Mouse (Mus musculus): ENCODE results near the gene Cd81. TPM values are rescaled to one million over a fixed set of nuclear protein-coding genes. Genes with fewer than 3 reads are reported as not detected.

Gene Cd81
- polyA plus RNA-seq, 1 experiment from 2014 or later = 765 TPM

- no peak overlapping the region for H3K9ac ChIP-seq (ENCODE audit: low read length)
- H3K4me1 ChIP-seq (replicated peaks; ENCODE audit: control insufficient read depth, insufficient read depth, low read length) = peaks cover 39% of the 10 kb centered on the region
- no peak for ATAC-seq (ENCODE audit: low read depth)
- 87% methylated on average over 4 of the region's 4 CpGs for WGBS
- no peaks in the 10 kb centered on the region for H3K27me3 ChIP-seq (ENCODE audit: control insufficient read depth, insufficient read depth, low read depth, low read length)
- no peaks in the 10 kb centered on the region for H3K36me3 ChIP-seq (ENCODE audit: control insufficient read depth, insufficient read depth, low read length)
- H3K27ac ChIP-seq (ENCODE audit: low read length) = peak overlapping the region; percentile 65; the same call in 1 of the 2 replicates
- no peaks in the 10 kb centered on the region for H3K9me3 ChIP-seq (ENCODE audit: control insufficient read depth, low read length)
- H3K4me3 ChIP-seq (ENCODE audit: low read length) = no peak overlapping the region
- H3K4me2 ChIP-seq (ENCODE audit: low read depth, low read length) = no peak overlapping the region
These were observed 35.4 kb upstream of the Cd81 start for GRCm38 (mm10) chr7:143017181-143017580.

GRCm38 (mm10) chr7:143020040-143020439 lies 32.5 kb upstream of the Cd81 start:
- ATAC-seq (ENCODE audit: low read depth) = no peak
- H3K9me3 ChIP-seq (ENCODE audit: control insufficient read depth, low read length) = no peaks in the 10 kb centered on the region

GRCm38 (mm10) chr7:143020764-143021163 lies 31.8 kb upstream of the Cd81 start:
- Histone ChIP-seq H3K36me3 (ENCODE audit: control insufficient read depth, insufficient read depth, low read length) (no peaks in the 10 kb centered on the region; the same call in 1 of the 2 replicates), H3K27me3 (ENCODE audit: control insufficient read depth, insufficient read depth, low read depth, low read length) (no peaks in the 10 kb centered on the region), H3K27ac (ENCODE audit: low read length) (no peak overlapping the region), H3K4me2 (ENCODE audit: low read depth, low read length) (no peak overlapping the region), H3K9me3 (ENCODE audit: control insufficient read depth, low read length) (no peaks in the 10 kb centered on the region), H3K4me3 (ENCODE audit: low read length) (no peak overlapping the region), H3K4me1 (replicated peaks; ENCODE audit: control insufficient read depth, insufficient read depth, low read length) (peaks cover 13% of the 10 kb centered on the region), H3K9ac (ENCODE audit: low read length) (no peak overlapping the region)
- ATAC-seq (ENCODE audit: low read depth) = no peak
- WGBS = 70% methylated on average over 3 of the region's 3 CpGs

More at GRCm38 (mm10) chr7:143020040-143020439, 32.5 kb upstream of the Cd81 start:
- no peaks in the 10 kb centered on the region for H3K27me3 ChIP-seq (ENCODE audit: control insufficient read depth, insufficient read depth, low read depth, low read length)
- no peaks in the 10 kb centered on the region; the same call in 1 of the 2 replicates for H3K36me3 ChIP-seq (ENCODE audit: control insufficient read depth, insufficient read depth, low read length)
- H3K9ac ChIP-seq (ENCODE audit: low read length) = no peak overlapping the region
- H3K4me1 ChIP-seq (replicated peaks; ENCODE audit: control insufficient read depth, insufficient read depth, low read length) = peaks cover 21% of the 10 kb centered on the region
- no peak overlapping the region for H3K27ac ChIP-seq (ENCODE audit: low read length)
- H3K4me3 ChIP-seq (ENCODE audit: low read length) = no peak overlapping the region
- no peak overlapping the region for H3K4me2 ChIP-seq (ENCODE audit: low read depth, low read length)

- ATAC-seq (ENCODE audit: low read depth) = no peak
- no peaks in the 10 kb centered on the region for H3K9me3 ChIP-seq (ENCODE audit: control insufficient read depth, low read length)
- H3K27me3 ChIP-seq (ENCODE audit: control insufficient read depth, insufficient read depth, low read depth, low read length) = no peaks in the 10 kb centered on the region
- H3K36me3 ChIP-seq (ENCODE audit: control insufficient read depth, insufficient read depth, low read length) = no peaks in the 10 kb centered on the region; the same call in 1 of the 2 replicates
- H3K9ac ChIP-seq (ENCODE audit: low read length) = no peak overlapping the region
- no peak overlapping the region for H3K27ac ChIP-seq (ENCODE audit: low read length)
- 44% methylated on average over 5 of the region's 5 CpGs for WGBS
- H3K4me1 ChIP-seq (replicated peaks; ENCODE audit: control insufficient read depth, insufficient read depth, low read length) = peaks cover 5% of the 10 kb centered on the region
- no peak overlapping the region for H3K4me3 ChIP-seq (ENCODE audit: low read length)
- H3K4me2 ChIP-seq (ENCODE audit: low read depth, low read length) = no peak overlapping the region
These were observed 31.0 kb upstream of the Cd81 start for GRCm38 (mm10) chr7:143021356-143022164.

- 85% methylated on average over 2 of the region's 2 CpGs for WGBS
- Histone ChIP-seq H3K27ac (ENCODE audit: low read length) (no peak overlapping the region), H3K36me3 (ENCODE audit: control insufficient read depth, insufficient read depth, low read length) (no peaks in the 10 kb centered on the region; the same call in 1 of the 2 replicates), H3K4me2 (ENCODE audit: low read depth, low read length) (no peak overlapping the region), H3K27me3 (ENCODE audit: control insufficient read depth, insufficient read depth, low read depth, low read length) (no peaks in the 10 kb centered on the region), H3K9me3 (ENCODE audit: control insufficient read depth, low read length) (no peaks in the 10 kb centered on the region), H3K4me3 (ENCODE audit: low read length) (no peak overlapping the region), H3K4me1 (replicated peaks; ENCODE audit: control insufficient read depth, insufficient read depth, low read length) (peaks cover 8% of the 10 kb centered on the region), H3K9ac (ENCODE audit: low read length) (no peak overlapping the region)
- ATAC-seq (ENCODE audit: low read depth) = no peak
These were observed 29.0 kb upstream of the Cd81 start for GRCm38 (mm10) chr7:143023499-143023898.

- Histone ChIP-seq H3K27me3 (ENCODE audit: control insufficient read depth, insufficient read depth, low read depth, low read length) (no peaks in the 10 kb centered on the region), H3K4me1 (replicated peaks; ENCODE audit: control insufficient read depth, insufficient read depth, low read length) (peaks cover 8% of the 10 kb centered on the region), H3K27ac (ENCODE audit: low read length) (no peak overlapping the region), H3K9ac (ENCODE audit: low read length) (no peak overlapping the region), H3K4me3 (ENCODE audit: low read length) (no peak overlapping the region), H3K9me3 (ENCODE audit: control insufficient read depth, low read length) (no peaks in the 10 kb centered on the region), H3K36me3 (ENCODE audit: control insufficient read depth, insufficient read depth, low read length) (no peaks in the 10 kb centered on the region; the same call in 1 of the 2 replicates), H3K4me2 (ENCODE audit: low read depth, low read length) (no peak overlapping the region)
- WGBS = 80% methylated on average over 1 of the region's 1 CpGs
- no peak for ATAC-seq (ENCODE audit: low read depth)
These were observed 28.2 kb upstream of the Cd81 start for GRCm38 (mm10) chr7:143024293-143024692.

GRCm38 (mm10) chr7:143025496-143025895 lies 27.0 kb upstream of the Cd81 start:
- no peaks in the 10 kb centered on the region; the same call in 1 of the 2 replicates for H3K36me3 ChIP-seq (ENCODE audit: control insufficient read depth, insufficient read depth, low read length)
- H3K4me1 ChIP-seq (replicated peaks; ENCODE audit: control insufficient read depth, insufficient read depth, low read length) = peaks cover 8% of the 10 kb centered on the region
- no peak overlapping the region for H3K9ac ChIP-seq (ENCODE audit: low read length)
- H3K4me3 ChIP-seq (ENCODE audit: low read length) = no peak overlapping the region
- ATAC-seq (ENCODE audit: low read depth) = no peak
- H3K9me3 ChIP-seq (ENCODE audit: control insufficient read depth, low read length) = no peaks in the 10 kb centered on the region
- no peaks in the 10 kb centered on the region for H3K27me3 ChIP-seq (ENCODE audit: control insufficient read depth, insufficient read depth, low read depth, low read length)
- WGBS = 72% methylated on average over 3 of the region's 3 CpGs
- H3K27ac ChIP-seq (ENCODE audit: low read length) = no peak overlapping the region
- H3K4me2 ChIP-seq (ENCODE audit: low read depth, low read length) = no peak overlapping the region

GRCm38 (mm10) chr7:143027196-143027595 lies 25.3 kb upstream of the Cd81 start:
- H3K9ac ChIP-seq (ENCODE audit: low read length) = no peak overlapping the region
- no peak overlapping the region for H3K27ac ChIP-seq (ENCODE audit: low read length)
- no peaks in the 10 kb centered on the region for H3K27me3 ChIP-seq (ENCODE audit: control insufficient read depth, insufficient read depth, low read depth, low read length)
- H3K4me3 ChIP-seq (ENCODE audit: low read length) = no peak overlapping the region
- H3K9me3 ChIP-seq (ENCODE audit: control insufficient read depth, low read length) = no peaks in the 10 kb centered on the region
- peaks cover 13% of the 10 kb centered on the region for H3K4me1 ChIP-seq (replicated peaks; ENCODE audit: control insufficient read depth, insufficient read depth, low read length)
- no peaks in the 10 kb centered on the region; the same call in 1 of the 2 replicates for H3K36me3 ChIP-seq (ENCODE audit: control insufficient read depth, insufficient read depth, low read length)
- WGBS = 76% methylated on average over 4 of the region's 4 CpGs
- no peak overlapping the region for H3K4me2 ChIP-seq (ENCODE audit: low read depth, low read length)
- no peak for ATAC-seq (ENCODE audit: low read depth)

GRCm38 (mm10) chr7:143031816-143032215 lies 20.7 kb upstream of the Cd81 start:
- 34% methylated on average over 1 of the region's 1 CpGs for WGBS
- Histone ChIP-seq H3K4me2 (ENCODE audit: low read depth, low read length) (no peak overlapping the region), H3K27ac (ENCODE audit: low read length) (no peak overlapping the region), H3K4me3 (ENCODE audit: low read length) (no peak overlapping the region), H3K4me1 (replicated peaks; ENCODE audit: control insufficient read depth, insufficient read depth, low read length) (peaks cover 13% of the 10 kb centered on the region), H3K36me3 (ENCODE audit: control insufficient read depth, insufficient read depth, low read length) (no peaks in the 10 kb centered on the region), H3K9me3 (ENCODE audit: control insufficient read depth, low read length) (no peaks in the 10 kb centered on the region), H3K27me3 (ENCODE audit: control insufficient read depth, insufficient read depth, low read depth, low read length) (no peaks in the 10 kb centered on the region), H3K9ac (ENCODE audit: low read length) (no peak overlapping the region)
- peak; percentile 26; the same call in 1 of the 2 replicates for ATAC-seq (ENCODE audit: low read depth)
